Mouse (Mus musculus) heart, adult 9 months (tissue): ENCODE results near the gene Ssh1.

Experiments
- DNase-seq, 2 experiments: peaks; one replicate each; pipeline ENCODE4 v3.0.0; 2022; ENCODE audit warnings: low spot score in 2 of 2

Ssh1 gene

DNA sequence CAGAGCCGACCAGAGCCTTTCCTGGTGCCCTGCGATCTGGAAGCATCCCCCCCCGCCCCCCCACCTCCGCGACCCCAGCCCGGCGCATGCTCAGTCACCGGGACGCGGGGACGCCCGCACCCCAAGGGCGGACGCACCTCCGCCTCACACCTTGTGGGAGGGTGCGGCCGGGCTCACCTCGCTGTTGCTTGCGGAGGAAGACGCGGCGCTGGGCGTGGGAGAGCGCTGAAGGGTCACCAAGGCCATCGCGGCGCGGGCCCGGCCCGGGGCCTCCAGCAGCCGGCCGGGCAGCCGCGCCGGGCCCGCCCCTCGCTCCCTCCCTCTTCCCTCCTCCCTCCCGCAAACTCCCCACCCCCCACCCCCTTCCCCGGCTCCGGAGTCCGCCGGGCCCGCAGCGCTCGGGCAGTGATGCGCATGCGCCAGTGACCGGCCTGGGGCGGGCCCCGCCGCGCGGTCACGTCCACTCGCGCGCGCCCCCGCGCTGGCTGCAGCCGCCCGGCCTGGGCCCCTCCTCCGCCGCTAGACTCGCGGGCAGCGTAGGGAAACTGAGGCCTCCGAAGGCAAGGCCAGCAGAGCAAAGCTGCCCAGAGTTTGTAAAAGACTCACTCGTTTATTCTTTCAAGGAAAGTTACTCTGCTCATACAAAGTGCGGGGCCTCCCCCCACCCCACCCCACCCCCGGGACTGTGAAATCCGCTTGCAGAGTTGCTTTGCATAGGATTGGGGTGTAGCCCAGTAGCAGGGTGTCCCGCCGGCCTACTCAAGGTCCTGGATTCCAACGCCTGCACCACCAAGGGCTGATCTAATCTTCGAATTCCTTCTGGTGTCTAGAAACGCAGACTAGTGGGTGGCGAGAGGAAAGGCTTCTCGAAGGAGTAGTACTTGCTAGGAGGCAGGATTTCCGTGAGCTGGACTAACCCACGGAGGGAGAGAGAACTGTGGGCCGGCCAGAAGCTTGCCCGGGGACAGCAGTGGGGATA lies at the start of gene Ssh1:
TSS of gene Ssh1 (minus strand) at position 408 of the 979 bp plus-strand sequence.
- peak; percentile 91 to 92 for DNase-seq

DNA sequence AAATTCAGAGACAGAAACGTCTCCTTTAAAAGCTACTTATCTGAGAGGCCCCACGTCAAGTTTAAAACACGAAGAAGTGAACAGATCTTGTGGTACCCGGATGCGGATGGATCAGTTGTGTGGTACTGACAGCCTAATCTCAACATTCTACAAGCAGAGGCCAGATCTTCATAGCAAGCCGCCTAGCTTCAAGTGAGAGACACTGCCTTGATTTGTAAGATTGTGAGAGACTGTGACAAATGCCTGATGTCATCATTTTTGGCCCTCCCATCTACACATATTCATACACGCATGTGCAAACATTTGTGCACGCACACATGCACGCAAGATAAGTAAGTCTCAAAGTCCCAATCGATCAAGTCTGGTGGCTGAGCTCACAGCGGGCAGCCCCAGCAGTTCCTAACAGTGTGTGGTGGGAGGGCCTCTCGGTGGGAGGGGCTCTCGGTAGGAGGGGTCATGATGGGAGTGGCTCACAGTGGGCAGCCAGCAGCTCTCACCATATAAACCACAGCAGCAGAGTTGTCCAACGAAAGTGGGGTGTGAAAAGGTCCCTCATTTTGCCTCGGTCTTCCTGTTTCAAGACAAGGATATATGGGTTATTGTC lies 47.7 kb upstream of the Ssh1 start:
- no peak for DNase-seq

DNA sequence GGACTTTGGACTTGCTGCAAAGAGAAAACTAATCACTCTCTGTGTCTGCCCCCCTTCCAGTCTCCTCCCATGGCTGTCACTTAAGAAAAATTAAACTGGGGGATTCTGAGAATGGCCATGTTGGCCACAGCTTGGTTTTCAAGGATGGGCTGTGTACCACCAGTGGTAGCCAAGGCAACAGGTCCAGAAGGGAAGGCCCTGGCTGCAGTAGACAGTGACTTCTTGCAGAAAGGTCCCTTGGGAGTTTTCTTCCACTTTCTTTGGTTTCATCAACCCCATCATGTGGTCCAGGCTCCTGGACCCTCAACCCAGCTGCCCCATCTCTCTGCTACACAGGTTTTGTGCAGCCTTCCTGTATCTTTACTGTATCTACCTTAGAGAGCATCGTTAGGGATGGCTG lies 47.2 kb upstream of the Ssh1 start:
- no peak for DNase-seq

DNA sequence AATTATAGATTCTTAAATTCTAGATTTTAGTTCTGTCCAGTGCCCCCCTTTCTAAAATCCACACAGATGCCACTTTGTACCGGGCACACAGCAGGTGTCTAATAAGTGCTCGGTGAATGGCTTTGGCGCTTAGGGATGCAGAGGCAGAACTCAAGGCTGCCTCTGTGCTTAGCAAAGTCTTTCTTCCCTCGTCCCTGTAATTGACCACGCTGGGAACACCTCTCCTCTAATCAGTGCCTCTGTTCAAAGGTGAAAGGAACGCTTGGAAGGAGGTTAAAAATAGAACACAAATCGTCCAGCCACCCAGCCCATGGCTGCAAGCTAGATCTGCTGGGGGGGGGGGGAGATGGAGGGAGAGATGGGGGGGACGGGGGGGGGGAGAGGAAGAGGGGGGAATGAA lies 46.8 kb upstream of the Ssh1 start:
- DNase-seq = no peak

DNA sequence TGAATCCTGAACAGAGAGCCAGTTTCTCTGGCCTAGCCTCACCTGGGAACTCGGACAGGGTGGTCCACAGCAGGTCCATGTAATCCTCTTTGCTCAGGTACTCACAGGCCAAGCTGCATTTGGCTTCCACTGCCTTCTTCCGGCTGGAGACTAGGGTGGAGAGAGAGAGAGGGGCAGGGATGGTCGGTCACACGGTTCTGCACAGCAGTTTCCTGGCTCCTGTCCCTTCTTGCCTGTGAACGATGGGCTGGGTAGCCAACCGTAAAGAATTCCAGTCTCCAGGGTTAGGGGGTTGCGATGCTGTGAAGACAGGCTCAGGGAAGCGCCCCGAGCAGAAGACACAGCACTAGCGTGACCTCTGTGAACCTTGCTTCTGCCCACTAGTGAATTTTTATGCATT lies 41.4 kb upstream of the Ssh1 start:
- no peak for DNase-seq

DNA sequence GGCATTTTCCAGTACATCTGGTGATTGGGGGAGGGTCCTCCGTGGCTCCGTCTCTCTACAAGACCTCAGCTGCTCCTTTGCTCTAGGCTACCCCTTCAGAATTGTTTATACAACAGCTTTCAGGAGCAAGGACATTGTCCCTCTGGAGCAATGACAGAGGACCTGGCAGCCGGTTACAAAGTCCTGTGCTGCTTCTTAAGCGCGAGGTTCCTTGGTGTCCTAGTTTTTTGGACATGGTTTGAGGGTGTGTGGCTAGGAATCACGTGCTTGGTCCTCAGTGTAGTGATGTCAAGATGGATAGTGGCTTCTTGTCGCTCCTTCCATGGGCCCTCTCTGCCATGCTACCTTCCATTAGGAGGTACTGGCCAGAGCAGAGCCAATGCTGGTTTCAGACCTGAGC lies 40.7 kb upstream of the Ssh1 start:
- no peak for DNase-seq

DNA sequence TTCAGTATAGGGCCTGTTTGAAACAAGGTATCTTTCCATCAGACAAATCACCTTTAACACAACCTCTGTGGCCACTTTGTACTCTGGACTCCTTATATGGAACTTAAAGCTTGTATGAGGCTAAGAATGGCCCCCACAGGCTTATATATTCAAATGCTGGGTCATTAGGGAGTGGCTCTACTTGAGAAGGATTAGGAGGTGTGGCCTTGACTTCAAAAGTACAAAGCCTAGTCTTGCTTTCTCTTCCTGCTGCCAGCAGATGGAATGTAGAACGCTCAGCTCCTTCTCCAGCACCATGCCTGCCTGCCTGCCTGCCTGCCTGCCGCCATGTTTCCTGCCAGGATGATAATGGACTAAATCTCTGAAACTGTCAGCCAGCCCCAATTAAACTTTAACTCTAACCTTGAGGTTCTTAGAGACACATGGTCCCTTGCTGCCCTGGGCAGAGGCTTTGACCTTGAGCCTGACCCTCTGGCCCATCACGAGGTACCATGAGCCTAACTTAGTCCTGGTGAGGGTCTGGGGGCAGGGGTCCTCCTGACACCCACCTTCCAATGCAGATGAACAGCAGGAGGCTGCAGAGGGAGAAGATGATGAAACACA lies 38.6 kb upstream of the Ssh1 start:
- DNase-seq = no peak

DNA sequence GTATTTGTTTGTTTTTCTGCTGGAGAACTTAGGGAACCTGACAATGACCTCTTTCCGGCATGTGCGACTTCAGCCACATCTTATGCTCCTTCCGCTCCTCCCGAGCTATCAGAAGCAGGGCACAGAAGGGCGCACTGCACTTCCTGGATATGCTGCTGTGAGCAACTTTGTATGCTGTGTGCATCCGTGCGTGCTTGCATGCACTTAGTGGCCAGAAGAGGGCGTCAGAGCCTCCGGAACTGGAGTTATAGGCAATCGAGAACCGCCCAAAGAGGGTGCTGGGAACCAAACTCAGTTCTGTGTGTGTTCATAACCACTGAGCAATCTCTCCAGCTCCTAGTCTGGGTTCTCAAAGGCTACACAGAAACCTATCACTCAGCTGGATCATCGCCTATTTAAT lies 37.0 kb upstream of the Ssh1 start:
- no peak for DNase-seq

DNA sequence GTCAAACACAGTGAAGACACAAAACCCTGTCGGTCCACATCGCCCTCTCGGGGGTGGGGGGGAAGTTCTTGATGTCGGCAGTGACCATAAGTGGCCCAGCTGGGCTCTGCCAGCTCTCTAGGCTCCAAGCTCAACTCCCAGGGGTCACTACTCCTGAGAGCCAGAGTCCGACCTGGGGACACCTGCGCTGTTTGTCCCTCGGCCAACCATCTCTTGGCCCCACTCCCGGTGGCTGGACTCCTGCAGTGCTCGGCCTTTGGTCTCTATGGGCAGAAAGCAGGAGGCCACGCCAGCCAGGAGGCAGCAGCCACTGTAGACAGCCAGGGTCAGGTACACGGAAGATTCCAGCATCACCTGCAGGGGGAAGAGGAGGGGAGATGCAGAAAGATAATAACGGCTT lies 34.4 kb upstream of the Ssh1 start:
- DNase-seq = no peak

DNA sequence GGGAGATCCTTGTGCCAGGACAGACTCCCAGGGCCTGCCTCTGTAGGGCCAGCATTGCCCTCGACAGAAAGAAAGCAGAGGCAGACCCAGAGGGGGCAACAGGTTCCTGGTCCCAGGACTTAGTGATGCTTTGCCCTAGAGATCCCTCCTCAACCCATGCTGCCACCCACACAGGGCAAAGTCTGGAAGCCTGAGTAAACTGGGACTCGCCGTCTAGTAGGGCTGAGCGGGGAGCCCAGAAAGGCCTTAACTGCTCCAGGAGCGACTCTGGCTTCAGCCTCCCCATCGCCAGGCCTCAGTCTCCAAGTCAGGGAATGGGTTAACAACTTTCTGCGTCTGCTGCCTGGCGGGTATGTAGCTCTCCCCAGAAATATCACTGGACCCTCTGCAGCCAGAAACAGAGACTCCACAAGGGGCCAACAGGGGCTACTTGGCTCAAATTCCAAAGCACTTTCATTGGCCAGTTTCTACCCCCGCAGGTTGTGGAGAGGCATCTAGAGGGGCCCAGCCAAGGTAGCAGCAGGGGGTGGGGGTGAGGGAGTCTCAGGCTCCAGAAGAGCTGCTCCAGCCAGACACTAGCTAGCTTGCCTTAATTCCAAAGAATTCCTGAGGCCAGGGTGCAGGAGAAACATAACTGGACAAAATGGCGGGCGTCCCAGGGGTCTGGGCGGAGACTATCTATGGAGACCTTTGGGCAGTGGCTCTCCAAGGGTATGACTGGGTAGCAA lies 33.7 kb upstream of the Ssh1 start:
- DNase-seq = no peak

DNA sequence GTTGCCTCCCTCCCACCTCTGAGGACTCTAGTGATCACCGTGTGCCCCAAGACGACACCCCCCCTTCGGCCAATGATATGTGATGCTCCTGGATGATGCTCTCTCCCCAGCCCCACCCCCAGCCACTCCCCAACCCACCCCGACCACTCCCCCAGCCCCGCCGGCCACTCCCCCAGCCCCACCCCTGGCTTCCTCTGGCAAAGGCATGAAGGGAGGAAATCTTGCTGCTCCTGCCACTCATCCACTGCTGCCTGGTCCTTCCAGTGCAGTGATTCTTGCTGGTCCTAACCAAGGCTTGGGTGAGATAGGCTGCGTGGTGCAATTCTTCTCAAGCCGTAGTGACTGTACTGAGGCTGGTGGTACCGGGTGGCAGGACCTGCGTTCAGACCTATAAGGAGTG lies 31.2 kb upstream of the Ssh1 start:
- DNase-seq = no peak

DNA sequence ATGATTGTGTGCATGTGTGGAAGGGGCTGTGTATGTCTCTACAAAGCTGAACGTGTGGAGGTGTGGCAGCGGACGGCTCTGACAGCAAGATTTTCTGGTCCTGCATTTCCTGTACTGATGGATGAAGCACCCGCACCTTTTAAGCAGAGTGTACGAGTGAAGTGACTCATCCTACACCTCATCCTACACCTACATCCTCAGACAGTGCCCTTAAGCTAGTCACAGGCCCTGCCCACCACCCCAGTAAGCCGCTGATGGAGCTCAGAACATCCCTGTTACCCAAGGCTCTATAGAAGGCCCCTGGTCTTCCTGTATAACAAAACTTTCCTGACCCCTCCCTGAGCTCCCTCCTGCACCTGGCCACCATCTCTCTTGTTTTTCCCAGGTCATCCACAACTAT lies 30.7 kb upstream of the Ssh1 start:
- DNase-seq = no peak

DNA sequence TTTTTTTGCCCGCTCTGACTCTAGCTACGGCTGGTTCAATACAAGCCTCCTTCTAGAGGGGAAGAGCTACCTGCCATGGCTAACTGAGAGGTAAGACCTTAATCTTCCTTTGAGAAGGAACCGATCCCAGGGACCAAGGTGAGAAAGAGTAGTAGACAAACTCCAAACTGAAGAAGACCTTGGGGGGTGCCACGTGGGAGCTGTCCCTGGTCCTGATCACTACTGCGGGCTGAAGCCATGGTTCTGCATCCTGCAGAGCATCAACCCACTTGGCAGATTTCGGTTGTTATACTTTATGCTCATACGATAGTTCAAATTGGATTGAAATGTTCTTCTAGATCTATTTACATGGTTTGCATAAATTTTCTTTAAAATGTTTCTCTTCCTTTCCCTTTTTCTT lies 21.4 kb upstream of the Ssh1 start:
- DNase-seq = no peak

DNA sequence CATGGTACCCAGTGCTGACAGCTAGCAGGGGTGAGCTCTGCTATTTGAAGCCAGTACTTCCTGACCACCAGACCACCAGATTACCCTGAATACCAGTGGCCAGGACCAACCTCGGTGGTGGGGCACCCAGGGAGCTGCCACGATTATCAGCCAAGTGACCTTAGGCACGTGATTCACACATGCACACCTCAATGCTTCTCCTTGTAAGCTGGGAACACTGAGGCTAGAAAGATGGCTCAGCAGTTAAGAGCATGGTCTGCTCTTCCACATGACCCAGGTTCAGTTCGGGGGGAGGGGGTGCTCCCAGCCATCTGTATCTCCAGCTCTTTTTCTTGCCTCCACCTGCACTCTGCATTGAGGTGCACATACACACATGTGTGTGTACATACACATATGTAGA lies 15.4 kb upstream of the Ssh1 start:
- DNase-seq = no peak

DNA sequence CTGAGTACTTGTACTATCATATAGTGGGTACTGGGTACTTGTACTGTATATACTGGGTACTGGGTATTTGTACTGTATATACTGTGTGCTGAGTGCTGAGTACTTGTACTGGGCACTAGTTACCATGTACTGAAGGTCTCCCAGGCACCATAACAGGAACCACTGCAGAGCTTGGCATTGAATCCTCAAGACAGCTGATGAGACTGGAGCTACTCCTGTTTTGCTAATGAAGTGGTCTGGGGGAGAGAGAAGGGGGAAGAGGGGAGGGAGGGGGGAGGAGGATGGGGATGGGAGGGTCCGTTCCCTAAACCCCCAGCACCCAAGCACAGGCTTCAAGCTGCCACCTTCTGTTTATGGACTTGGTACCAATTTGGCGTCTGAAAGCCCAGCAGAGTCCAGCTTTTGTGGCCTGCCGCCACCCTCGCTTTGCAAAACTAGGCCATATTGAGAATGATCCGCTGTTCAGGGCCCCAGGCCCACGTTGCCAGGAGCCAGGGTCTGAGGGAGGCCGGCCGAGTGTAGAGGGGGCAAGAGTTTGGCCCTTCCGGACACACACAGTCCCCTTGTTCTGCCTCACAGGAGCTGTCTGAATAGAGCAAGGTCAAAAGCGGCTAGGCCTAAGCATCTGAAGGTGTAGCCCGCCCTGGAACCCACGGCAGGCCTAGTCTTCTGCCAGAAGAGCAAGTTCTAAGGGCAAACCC lies 14.2 kb upstream of the Ssh1 start:
- no peak for DNase-seq

DNA sequence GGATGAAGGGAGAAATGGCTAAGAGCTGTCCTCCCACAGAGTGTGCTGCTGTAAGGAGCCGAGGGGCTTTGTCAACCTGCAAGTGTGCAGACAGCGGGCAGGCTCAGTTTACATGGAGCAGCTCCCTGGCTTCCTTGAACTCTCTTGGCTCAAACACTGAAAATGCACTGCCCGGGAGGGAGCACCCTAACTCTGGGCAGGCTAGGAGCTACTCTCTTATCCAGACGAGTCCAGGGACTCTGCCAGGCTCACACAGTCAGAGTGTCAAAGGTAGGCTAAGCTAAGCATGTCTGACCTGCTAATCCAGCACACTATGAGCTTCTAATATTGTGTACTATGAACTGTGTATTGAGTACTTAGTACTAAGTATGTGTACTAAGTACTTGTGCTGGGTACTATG lies 13.3 kb upstream of the Ssh1 start:
- DNase-seq = no peak

DNA sequence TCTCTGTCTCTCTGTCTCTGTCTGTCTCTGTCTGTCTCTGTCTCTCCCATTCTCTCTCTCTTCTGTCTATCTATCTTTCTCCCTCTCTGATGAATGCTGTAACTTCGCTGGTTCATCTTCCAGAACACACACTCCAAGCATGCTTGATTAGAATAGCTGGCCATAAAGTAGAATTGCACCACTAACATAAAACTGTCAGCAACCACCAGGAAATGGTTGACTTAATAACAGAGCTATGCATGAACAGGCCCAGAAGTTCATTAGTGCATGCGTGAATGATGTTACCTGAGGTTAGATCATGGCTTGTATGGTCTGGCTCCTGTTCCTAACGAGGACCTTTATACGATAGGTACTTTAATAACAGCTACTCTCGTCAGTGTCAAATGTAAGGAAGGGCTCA lies 11.4 kb upstream of the Ssh1 start:
- no peak for DNase-seq

DNA sequence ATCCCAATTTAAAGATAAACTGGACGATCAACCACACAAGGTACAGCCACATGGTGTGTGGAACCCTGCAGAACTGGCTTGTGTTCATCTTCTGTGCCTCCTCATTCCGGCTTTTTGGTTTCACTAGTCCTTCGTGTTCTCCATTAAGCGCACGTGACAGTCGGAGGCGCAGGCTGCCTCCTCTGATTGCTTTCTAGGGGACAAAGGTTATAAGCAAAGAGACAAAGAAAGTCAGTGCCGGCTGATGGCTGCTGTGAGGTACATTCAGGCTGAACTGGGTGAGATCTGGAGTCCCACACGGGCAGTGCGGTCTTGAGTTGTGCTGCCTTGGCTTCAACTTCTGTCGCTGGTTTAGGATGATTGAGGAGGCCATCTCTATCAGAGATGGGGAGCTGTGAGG lies 10.9 kb upstream of the Ssh1 start:
- no peak for DNase-seq

DNA sequence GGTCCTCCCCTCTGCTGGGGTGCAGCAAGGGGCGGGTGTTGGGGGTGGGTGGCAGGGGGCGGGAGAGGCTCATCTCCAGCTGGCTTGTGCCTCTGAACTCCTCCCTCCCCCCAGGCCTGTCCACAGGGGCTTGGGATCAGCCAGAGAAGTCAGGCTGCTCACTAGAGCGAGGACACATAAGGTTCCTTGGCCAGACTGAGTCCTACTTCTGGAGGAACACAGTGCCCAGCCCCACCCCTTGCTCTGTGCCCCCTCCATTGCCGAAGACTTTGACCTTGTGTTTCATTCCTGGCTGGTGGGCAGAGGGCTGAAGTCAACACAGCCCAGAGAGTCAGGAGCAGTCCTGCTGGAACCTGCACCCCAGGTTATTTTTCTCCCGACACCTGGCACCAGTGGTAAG lies 9.8 kb upstream of the Ssh1 start, which contains the start of gene Dao:
TSS of gene Dao (plus strand) at position 162 of the 400 bp plus-strand sequence.
- DNase-seq = no peak

DNA sequence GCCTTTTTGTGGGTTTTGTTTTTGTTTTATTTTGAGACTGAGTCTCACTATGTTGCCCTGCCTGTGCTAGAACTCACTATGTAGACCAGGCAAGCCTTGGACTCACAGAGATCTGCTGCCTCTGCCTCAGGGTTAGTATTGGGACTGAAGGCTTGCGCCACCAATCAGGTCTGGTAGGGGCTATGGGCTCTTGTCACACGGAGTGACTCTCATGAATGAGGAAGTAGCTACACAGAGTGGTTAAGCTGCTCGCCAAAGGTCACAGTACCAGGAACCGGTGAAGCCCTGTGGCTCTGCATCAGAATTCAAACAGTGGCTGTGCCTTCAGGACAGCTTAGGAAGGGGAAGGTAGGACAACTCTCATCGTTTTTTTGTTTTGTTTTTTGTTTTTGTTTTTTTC lies 5.7 kb upstream of the Ssh1 start:
- DNase-seq = no peak

DNA sequence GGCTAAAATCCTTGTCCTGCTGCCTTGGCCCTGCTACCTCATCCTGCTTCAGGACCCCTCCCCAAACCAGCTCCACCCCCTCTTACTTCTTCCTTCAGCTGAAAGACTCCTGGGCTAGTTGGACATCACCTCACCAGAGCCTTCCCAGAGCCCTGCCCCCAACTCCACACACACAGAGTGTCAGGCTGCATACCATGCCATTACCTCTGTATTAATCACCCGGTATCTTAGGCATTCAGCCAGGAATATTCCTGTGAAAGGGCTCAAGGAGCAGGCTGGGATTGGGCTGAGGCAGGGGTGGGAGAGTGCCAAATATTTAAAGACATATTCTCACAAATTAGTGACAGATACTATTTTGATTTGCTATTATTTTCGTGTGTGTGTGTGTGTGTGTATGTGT lies 2.8 kb upstream of the Ssh1 start:
- DNase-seq = no peak
